Mouse (Mus musculus): ENCODE measurements at regions not wholly inside any gene's neighbourhood (a gene's known extent, or its start where the extent isn't known, plus 50 kb on each side); places are given as distances from the start of the nearest gene placed in this dataset.

GRCm38 (mm10) chr16:62470133-62470532 is 316.5 kb downstream of the Nsun3 start:
- Histone ChIP-seq H3K9me3 (replicated peaks) (no peaks in the 10 kb centered on the region), H3K4me3 (replicated peaks) (no peak overlapping the region), H3K36me3 (no peaks in the 10 kb centered on the region), H3K27ac (replicated peaks) (no peak overlapping the region), H3K4me1 (no peaks in the 10 kb centered on the region), H3K4me2 (replicated peaks) (no peak overlapping the region), H3K9ac (no peak overlapping the region), H3K27me3 (no peaks in the 10 kb centered on the region)
- no peak for ATAC-seq (ENCODE audit: insufficient number of reproducible peaks, low FRiP score, low TSS enrichment, low read depth)
- 79% methylated on average over 2 of the region's 2 CpGs for WGBS

DNA sequence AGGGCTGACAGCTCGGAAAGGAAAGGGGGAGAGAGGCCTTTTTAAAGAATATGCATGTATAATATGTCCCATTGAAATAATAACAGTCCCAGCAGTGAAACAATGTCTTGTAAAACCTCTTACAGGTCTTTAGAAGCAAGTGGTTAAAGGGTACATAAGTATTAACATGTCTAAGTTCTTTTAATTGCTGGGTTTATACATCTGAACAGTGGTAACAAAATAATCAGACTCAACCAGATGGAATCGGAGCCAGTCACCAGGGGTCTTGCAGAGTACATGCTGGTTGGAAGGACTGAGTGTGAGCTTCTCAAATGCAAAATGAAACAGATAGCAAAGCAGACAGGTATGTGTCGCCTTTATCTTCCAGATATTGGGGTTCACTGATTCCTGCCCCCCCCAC is 317.3 kb downstream of the Nsun3 start:
- no peaks in the 10 kb centered on the region for H3K4me1 ChIP-seq
- no peak overlapping the region for H3K9ac ChIP-seq
- H3K9me3 ChIP-seq (replicated peaks), result no peaks in the 10 kb centered on the region
- no peak overlapping the region for H3K27ac ChIP-seq (replicated peaks)
- no peak overlapping the region for H3K4me3 ChIP-seq (replicated peaks)
- no peak overlapping the region for H3K4me2 ChIP-seq (replicated peaks)
- H3K27me3 ChIP-seq, result no peaks in the 10 kb centered on the region
- 51% methylated on average over 3 of the region's 3 CpGs for WGBS
- H3K36me3 ChIP-seq, result no peaks in the 10 kb centered on the region
- no peak for ATAC-seq (ENCODE audit: insufficient number of reproducible peaks, low FRiP score, low TSS enrichment, low read depth)

- no peaks in the 10 kb centered on the region for H3K36me3 ChIP-seq
- no peaks in the 10 kb centered on the region for H3K9me3 ChIP-seq (replicated peaks)
- H3K9ac ChIP-seq, result no peak overlapping the region
- WGBS, result 42% methylated on average over 3 of the region's 3 CpGs
- no peak overlapping the region for H3K27ac ChIP-seq (replicated peaks)
- no peaks in the 10 kb centered on the region for H3K4me1 ChIP-seq
- no peak overlapping the region for H3K4me2 ChIP-seq (replicated peaks)
- H3K4me3 ChIP-seq (replicated peaks), result no peak overlapping the region
- no peak for ATAC-seq (ENCODE audit: insufficient number of reproducible peaks, low FRiP score, low TSS enrichment, low read depth)
- no peaks in the 10 kb centered on the region for H3K27me3 ChIP-seq
These were observed 317.8 kb downstream of the Nsun3 start for GRCm38 (mm10) chr16:62468846-62469245.

GRCm38 (mm10) chr16:62459949-62460551 is 326.6 kb downstream of the Nsun3 start:
- H3K27me3 ChIP-seq, result no peaks in the 10 kb centered on the region
- 18% methylated on average over 4 of the region's 4 CpGs for WGBS
- ATAC-seq (ENCODE audit: insufficient number of reproducible peaks, low FRiP score, low TSS enrichment, low read depth), result no peak

DNA sequence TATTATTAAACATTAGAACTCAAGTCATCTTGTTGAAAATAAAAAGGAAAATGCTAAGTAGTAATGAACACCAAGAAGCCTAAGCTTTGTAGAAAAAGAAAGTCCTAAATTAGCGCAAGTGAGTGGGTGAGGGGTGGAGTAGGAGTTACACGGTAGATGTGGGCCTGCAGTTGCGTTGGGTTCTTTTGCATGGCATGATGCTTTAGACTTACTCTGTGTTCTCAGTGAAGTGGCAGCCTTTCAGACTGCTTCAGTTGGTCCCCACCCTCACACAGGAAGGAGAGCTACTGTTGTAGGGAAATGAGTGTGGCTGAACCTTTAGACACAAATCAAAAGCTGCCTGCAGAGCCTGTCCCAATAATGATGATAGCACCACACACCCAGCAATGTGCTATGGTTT is 336.9 kb downstream of the Nsun3 start:
- H3K27ac ChIP-seq (replicated peaks), result no peak overlapping the region
- ATAC-seq (ENCODE audit: insufficient number of reproducible peaks, low FRiP score, low TSS enrichment, low read depth), result no peak
- no peaks in the 10 kb centered on the region for H3K9me3 ChIP-seq (replicated peaks)
- H3K27me3 ChIP-seq, result no peaks in the 10 kb centered on the region
- no peak overlapping the region for H3K4me2 ChIP-seq (replicated peaks)
- H3K4me1 ChIP-seq, result no peaks in the 10 kb centered on the region
- H3K9ac ChIP-seq, result no peak overlapping the region
- WGBS, result 90% methylated on average over 3 of the region's 3 CpGs
- H3K4me3 ChIP-seq (replicated peaks), result no peak overlapping the region
- H3K36me3 ChIP-seq, result no peaks in the 10 kb centered on the region

More at GRCm38 (mm10) chr16:62459949-62460551, 326.6 kb downstream of the Nsun3 start:
- H3K27ac ChIP-seq (replicated peaks), result no peak overlapping the region
- H3K4me2 ChIP-seq (replicated peaks), result no peak overlapping the region
- no peaks in the 10 kb centered on the region for H3K4me1 ChIP-seq
- no peak overlapping the region for H3K4me3 ChIP-seq (replicated peaks)
- no peak overlapping the region for H3K9ac ChIP-seq
- H3K9me3 ChIP-seq (replicated peaks), result no peaks in the 10 kb centered on the region
- no peaks in the 10 kb centered on the region for H3K36me3 ChIP-seq

DNA sequence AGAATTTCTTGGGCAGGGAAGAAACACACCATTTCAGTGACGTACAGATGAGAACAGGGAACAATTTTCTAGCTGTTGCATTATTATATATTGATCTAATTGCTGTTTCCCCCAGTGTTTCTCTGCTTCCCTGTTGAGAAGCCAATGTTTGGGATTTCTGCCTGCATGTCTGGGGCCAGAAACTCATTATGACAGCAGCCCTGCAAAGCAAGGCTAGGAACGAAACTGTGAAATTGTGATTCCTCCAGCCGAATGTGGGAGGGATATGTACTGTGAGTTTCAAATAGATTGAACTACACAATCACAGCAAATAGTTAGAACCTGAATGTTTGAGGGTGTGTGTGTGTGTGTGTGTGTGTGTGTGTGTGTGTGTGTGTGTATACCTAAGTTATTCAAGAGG is 339.2 kb downstream of the Nsun3 start:
- no peaks in the 10 kb centered on the region for H3K9me3 ChIP-seq (replicated peaks)
- WGBS, result 65% methylated on average over 3 of the region's 3 CpGs
- no peaks in the 10 kb centered on the region for H3K4me1 ChIP-seq
- no peak overlapping the region for H3K4me3 ChIP-seq (replicated peaks)
- H3K4me2 ChIP-seq (replicated peaks), result no peak overlapping the region
- H3K27ac ChIP-seq (replicated peaks), result no peak overlapping the region
- no peaks in the 10 kb centered on the region for H3K36me3 ChIP-seq
- ATAC-seq (ENCODE audit: insufficient number of reproducible peaks, low FRiP score, low TSS enrichment, low read depth), result no peak
- H3K9ac ChIP-seq, result no peak overlapping the region
- H3K27me3 ChIP-seq, result no peaks in the 10 kb centered on the region

DNA sequence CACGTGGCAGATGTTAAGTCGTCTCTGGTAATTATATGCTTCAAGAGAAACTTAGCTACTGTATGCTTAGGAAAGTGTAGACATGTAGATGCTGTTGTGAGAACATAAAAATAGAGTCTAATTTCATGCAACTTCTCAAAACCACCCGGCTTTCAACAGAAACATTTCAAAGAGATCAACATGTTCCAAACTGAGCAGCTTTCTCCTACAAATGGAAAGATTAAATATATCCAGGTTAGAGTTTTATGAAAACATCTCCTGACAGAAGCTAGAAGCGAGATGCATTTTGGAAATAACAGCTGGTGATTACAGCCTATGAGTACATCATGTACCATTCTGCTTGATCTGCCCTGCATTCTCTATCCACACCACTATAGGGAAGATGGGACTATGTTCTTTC is 345.4 kb downstream of the Nsun3 start:
- H3K27ac ChIP-seq (replicated peaks), result no peak overlapping the region
- no peaks in the 10 kb centered on the region for H3K9me3 ChIP-seq (replicated peaks)
- no peaks in the 10 kb centered on the region for H3K4me1 ChIP-seq
- no peak for ATAC-seq (ENCODE audit: insufficient number of reproducible peaks, low FRiP score, low TSS enrichment, low read depth)
- no peak overlapping the region for H3K9ac ChIP-seq
- no peaks in the 10 kb centered on the region for H3K36me3 ChIP-seq
- H3K4me2 ChIP-seq (replicated peaks), result no peak overlapping the region
- H3K27me3 ChIP-seq, result no peaks in the 10 kb centered on the region
- H3K4me3 ChIP-seq (replicated peaks), result no peak overlapping the region
- 57% methylated on average over 4 of the region's 4 CpGs for WGBS

GRCm38 (mm10) chr16:62433125-62433524 is 353.5 kb downstream of the Nsun3 start:
- Histone ChIP-seq H3K9ac (no peak overlapping the region), H3K4me3 (replicated peaks) (no peak overlapping the region), H3K9me3 (replicated peaks) (no peaks in the 10 kb centered on the region), H3K4me2 (replicated peaks) (no peak overlapping the region), H3K36me3 (no peaks in the 10 kb centered on the region), H3K4me1 (no peaks in the 10 kb centered on the region), H3K27me3 (no peaks in the 10 kb centered on the region), H3K27ac (replicated peaks) (no peak overlapping the region)
- no peak for ATAC-seq (ENCODE audit: insufficient number of reproducible peaks, low FRiP score, low TSS enrichment, low read depth)
- WGBS, result 48% methylated on average over 2 of the region's 2 CpGs

DNA sequence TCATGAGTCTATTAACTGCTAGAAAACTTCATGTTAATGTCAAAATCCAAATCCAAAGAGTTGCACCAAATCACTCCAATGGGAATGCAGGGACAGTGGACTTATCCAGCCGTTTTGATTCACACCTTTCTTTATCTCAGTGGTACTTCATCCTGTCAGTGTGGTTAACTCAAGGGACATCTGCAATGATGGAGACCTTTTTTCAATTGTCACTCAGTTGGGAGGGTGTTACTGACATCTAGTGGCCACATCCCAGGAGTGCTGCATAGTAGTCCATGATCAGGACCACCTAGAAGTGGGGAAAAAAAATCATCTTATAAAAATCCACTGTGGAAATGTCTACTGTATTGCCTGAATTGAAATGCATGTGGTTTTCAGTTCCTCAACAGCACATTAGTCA is 372.1 kb downstream of the Nsun3 start:
- Histone ChIP-seq H3K9ac (no peak overlapping the region), H3K9me3 (replicated peaks) (no peaks in the 10 kb centered on the region), H3K4me1 (no peaks in the 10 kb centered on the region), H3K27me3 (no peaks in the 10 kb centered on the region), H3K4me3 (replicated peaks) (no peak overlapping the region), H3K27ac (replicated peaks) (no peak overlapping the region), H3K4me2 (replicated peaks) (no peak overlapping the region), H3K36me3 (no peaks in the 10 kb centered on the region)
- WGBS, result 27% methylated on average over 1 of the region's 1 CpGs
- no peak for ATAC-seq (ENCODE audit: insufficient number of reproducible peaks, low FRiP score, low TSS enrichment, low read depth)

DNA sequence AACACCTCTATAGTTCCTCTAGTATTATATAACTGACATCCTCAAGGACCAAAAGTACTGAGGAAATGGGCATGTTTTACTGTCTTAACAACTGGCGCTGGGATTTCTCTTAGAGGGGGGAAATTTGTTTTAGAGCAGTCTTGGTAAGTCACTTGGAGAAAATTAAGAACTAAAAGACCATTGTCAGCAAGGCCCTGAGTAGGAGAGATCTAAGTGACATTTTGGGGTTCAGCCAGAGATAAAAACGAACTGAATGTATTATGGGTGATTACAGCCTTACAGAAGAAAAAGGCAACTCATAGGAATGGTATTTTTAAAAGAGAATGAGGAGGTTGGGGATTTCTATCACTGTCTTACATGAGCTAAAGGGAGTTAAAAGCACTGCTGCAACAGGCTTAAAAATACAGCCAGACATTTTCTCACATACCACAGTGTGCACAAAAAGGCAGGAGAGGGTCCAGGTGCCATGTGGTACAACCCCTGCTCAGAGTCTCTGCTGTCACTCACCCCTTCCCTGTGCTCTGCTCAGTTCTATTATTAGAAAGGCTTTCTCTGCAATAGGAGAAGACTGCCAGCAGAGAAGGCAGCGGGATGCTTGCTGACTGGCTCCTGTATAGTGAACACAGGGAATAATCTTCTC is 379.0 kb downstream of the Nsun3 start:
- ATAC-seq (ENCODE audit: insufficient number of reproducible peaks, low FRiP score, low TSS enrichment, low read depth), result no peak
- H3K27me3 ChIP-seq, result no peaks in the 10 kb centered on the region
- WGBS, result 52% methylated on average over 3 of the region's 3 CpGs
- no peaks in the 10 kb centered on the region for H3K9me3 ChIP-seq (replicated peaks)
- H3K4me1 ChIP-seq, result no peaks in the 10 kb centered on the region
- no peak overlapping the region for H3K27ac ChIP-seq (replicated peaks)
- H3K4me3 ChIP-seq (replicated peaks), result no peak overlapping the region
- no peak overlapping the region for H3K4me2 ChIP-seq (replicated peaks)
- H3K9ac ChIP-seq, result no peak overlapping the region
- no peaks in the 10 kb centered on the region for H3K36me3 ChIP-seq

DNA sequence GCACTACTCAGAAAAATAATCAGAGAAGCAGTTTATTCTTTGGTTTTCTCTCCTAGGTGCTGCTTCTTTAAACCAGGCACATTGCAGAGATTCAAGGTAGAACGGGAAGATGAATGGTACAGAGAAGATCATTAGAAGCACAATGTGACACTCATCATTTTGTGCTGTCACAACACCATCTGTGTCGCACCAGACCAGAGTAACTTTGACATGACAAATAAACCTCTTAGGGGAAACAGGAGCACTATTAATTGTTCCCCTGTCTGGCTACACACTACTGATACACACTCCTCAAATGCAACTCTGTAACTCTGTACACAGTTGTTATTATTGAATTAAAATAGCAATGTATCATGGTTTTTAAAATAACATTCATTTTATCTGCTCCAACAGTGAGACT is 380.2 kb downstream of the Nsun3 start:
- no peak overlapping the region for H3K4me3 ChIP-seq (replicated peaks)
- ATAC-seq (ENCODE audit: insufficient number of reproducible peaks, low FRiP score, low TSS enrichment, low read depth), result no peak
- no peak overlapping the region for H3K4me2 ChIP-seq (replicated peaks)
- H3K36me3 ChIP-seq, result no peaks in the 10 kb centered on the region
- 74% methylated on average over 2 of the region's 2 CpGs for WGBS
- H3K9me3 ChIP-seq (replicated peaks), result no peaks in the 10 kb centered on the region
- H3K9ac ChIP-seq, result no peak overlapping the region
- no peak overlapping the region for H3K27ac ChIP-seq (replicated peaks)
- H3K4me1 ChIP-seq, result no peaks in the 10 kb centered on the region
- no peaks in the 10 kb centered on the region for H3K27me3 ChIP-seq

DNA sequence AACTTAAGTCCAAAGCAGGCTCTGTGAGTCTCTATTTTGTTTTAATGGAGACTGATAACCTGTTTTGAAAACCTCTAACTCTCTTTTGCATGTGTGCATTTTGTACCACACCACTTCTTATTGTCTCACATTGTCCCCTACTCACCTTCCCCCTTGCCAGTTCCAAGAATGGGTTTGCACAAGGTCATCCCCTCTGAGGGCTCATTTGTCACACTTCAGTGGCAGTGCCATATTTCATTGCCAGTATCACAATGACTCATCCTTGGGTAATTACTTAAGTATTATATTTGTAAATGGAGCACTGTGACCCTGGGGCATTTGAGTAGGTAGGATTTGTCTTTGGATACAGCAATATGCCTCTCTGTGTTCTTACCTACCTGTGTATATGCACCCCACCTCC is 429.3 kb downstream of the Nsun3 start:
- Histone ChIP-seq H3K27ac (replicated peaks) (no peak overlapping the region), H3K4me3 (replicated peaks) (no peak overlapping the region), H3K27me3 (no peaks in the 10 kb centered on the region), H3K4me1 (no peaks in the 10 kb centered on the region), H3K4me2 (replicated peaks) (no peak overlapping the region), H3K36me3 (no peaks in the 10 kb centered on the region), H3K9me3 (replicated peaks) (no peaks in the 10 kb centered on the region), H3K9ac (no peak overlapping the region)
- ATAC-seq (ENCODE audit: insufficient number of reproducible peaks, low FRiP score, low TSS enrichment, low read depth), result no peak
